Mouse (Mus musculus): ENCODE data around the gene H2-T22. TPM values are rescaled to one million over a fixed set of nuclear protein-coding genes. Genes with fewer than 3 reads are reported as not detected.
"Not testable (repeated sequence)": the region's sequence is repeated elsewhere in the genome, so short reads cannot be mapped to it uniquely, and the experiment has no call there.

H2-T22 gene
- total RNA-seq, 2 experiments from 2014 or later, result 8.8 to 9.7 TPM

DNA sequence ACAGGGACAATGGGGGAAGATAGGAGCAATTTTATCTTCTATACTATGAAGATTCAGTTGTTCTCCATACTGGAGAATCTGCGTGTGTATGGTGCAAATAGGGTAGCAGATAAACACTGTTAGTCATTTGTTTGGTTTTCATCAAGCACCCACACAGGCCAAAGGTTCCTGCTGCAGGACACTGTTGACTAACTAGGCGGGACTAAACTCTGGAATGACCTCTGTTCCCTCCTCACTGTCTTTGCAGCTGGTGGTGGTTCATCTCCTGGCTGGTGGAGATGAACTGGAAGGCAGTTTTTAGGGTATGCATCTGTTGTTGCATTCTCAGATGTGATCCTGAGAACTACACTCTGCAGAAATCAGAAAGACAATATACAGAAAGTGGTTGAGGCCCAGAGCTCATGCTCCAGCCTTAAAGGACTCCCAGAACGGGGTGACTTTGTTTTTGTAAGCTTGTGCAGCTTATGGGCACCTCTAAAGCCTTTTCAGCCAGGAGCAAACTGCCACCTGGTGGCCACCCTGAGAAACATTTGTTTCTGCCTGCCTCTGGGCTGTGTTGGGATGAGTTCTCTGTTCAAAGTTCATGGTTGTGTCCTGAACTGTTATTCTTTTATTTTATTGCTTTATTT, 7.4 kb downstream of the H2-T22 start:
- intact Hi-C loops (cut with DNase I), result loop anchor here (1.0 kb wide), 1 partner anchor 38 kb away; no protein-coding TSS in a partner anchor
- peak; percentile 73 for TF ChIP-seq CTCF (IDR thresholded peaks at IDR 0.05)
- H3K4me3 ChIP-seq, H3K27ac ChIP-seq: not testable (repeated sequence)
- DNase-seq, result peak; percentile 72

DNA sequence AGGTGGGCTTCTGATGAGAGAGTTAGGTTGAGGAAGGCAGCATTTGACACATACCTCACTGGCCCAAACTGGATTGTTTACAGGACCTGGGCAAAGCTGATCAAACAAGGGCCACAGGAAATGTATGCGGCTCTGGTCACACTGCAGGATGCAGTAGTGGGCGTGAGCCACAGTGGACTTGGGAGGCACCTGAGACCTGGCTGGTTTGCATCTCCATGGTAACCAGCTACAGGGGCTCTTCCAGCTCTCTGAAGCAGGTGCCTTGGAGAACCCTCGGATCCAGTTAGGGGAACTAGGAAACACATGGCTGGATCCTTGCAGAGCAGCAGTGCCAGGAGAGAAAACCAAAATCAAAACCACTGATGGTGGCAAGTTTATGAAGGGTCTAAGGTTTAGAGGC, 8.0 kb downstream of the H2-T22 start:
- intact Hi-C loops (cut with DNase I); H3K4me3 ChIP-seq; DNase-seq; H3K27ac ChIP-seq: not testable (repeated sequence)

DNA sequence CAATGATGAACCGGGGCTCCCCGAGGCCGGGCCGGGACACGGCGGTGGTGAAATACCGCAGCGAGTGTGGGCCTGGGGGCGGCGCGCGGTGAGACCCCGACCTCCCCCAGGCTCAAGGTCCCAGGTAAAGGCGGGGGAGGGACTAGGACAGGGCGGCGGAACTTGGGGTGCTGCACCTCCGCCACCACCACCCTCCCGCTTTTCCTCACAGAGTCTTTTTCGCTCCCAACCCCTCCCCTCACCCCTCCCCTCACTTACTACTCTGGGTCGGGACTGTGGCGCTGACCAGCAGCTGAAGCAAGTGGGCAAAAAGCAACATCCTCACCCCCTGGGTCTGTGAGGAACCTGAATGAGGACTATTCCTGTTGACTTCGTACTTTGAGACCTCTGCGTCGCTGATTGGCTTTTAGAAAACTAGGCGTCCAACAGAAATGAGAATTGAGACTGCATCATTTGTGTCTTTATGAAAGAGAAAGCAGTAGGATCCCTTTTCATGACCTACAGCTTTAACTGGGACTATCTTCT, 10.1 kb downstream of the H2-T22 start, which contains the start of gene H2-T23:
Gene H2-T23 (minus strand): TSS at position 505 of the 525 bp plus-strand sequence.
- intact Hi-C loops (cut with DNase I), result not testable (repeated sequence)
- H3K27ac ChIP-seq, result peak within 1 kb of the TSS; percentile 86
- DNase-seq, result peak; percentile 47
- peak within 1 kb of the TSS; percentile 90 for H3K4me3 ChIP-seq

DNA sequence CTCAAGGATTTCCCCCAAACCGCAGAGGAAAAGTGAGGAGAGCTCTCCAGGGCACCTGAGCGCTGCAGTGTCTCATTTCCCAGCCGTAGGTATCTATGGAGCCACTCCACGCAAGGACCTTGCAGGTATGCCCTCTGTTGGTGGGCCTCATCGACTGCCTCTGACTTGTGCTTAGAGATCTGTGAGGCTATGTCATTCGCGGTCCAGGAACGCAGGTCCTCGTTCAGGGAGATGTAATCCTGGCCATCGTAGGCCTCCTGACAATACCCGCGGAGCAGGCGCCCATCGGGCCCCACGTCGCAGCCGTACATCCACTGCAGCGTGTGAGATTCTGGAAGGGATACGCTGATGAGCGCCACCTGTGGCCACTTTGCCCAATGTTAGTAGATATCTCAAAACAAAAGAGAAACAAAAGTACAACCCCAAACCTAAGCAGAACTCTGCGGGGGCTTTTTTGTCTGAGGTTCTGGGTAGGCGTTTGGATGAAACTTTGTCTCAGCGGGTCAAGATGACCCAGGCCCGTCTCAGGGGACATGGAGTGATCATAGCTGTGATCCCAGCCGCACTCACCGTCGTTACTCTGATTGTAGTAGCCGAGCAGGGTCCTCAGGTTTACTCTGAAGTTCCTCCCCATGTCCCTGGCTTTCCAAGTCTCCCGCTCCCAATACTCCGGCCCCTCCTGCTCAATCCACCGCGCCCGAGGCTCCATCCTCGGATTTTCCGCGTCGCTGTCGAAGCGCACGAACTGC, 10.8 kb downstream of the H2-T22 start:
- peak; percentile 61 for TF ChIP-seq CTCF (IDR thresholded peaks at IDR 0.05)
- Histone ChIP-seq H3K27ac (peak overlapping the region; percentile 86), H3K4me3 (peak overlapping the region; percentile 90)
- intact Hi-C loops (cut with DNase I), result not testable (repeated sequence)
- peak; percentile 41 for DNase-seq

DNA sequence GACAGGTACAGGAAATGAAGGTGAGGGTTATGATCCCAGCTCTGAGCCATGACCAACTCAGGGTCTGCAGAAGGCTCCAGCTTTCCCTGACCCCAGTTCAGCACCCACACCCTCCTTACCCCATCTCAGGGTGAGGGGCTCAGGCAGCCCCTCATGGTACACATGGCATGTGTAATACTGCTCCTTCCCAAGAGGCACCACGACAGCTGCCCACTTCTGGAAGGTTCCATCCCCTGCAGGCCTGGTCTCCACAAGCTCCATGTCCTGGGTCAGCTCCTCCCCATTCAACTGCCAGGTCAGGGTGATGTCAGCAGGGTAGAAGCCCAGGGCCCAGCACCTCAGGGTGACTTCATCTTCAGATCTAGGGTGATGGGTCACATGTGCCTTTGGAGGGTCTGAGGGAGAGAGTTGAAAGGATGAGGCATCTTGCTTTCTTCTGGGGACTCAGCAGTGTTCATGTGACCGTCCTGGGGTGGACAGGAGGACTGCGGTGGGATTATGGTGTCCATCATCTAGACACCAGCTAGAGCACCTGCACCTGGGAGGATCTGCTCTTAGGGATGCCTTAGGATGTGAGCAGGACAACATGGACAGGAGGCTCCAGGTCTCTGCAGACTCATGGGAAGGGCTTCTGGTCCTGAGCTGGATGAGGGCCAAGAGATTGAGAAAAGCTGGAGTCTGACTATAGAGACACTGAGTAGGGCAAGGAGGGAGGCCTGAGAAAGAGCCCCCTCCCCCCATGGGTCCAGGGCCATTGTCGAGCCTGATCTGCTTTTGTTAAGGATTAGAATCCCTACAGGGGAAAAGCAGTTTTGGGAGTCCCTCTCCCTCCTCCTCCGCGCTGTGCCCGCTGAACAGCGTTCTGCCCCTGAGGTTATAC, 11.6 kb downstream of the H2-T22 start:
- Histone ChIP-seq H3K27ac (peak overlapping the region; percentile 86), H3K4me3 (peak overlapping the region; percentile 90)
- intact Hi-C loops (cut with DNase I); DNase-seq: not testable (repeated sequence)

DNA sequence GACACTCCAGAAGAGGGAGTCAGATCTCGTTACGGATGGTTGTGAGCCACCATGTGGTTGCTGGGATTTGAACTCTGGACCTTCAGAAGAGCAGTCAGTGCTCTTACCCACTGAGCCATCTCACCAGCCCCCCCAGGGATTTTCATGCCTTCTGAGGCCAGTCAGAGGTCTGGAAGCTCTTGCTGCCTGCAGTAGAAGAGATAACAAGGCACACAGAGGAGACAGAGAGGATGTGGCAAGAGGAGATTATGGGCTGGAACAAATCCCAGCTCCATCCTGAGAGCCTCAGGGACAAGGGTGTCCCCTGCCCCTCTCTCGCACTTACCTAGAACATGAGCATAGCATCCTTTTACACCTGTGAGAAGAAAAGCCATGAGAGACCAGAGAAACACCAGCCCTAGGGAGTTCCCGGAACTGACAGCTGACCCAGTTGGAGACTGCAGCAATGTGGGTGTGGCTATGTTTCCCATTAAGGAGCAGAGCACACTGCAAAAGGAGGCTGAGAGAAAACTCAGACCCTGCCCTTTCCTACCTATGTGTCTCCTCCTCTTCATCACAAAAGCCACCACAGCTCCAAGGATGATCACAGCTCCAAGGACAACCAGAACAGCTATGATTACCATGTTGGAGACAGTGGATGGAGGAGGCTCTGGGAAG, 12.4 kb downstream of the H2-T22 start:
- intact Hi-C loops (cut with DNase I); DNase-seq: not testable (repeated sequence)
- Histone ChIP-seq H3K4me3 (peak overlapping the region; percentile 90), H3K27ac (peak overlapping the region; percentile 40; the same call in 1 of the 2 replicates)

DNA sequence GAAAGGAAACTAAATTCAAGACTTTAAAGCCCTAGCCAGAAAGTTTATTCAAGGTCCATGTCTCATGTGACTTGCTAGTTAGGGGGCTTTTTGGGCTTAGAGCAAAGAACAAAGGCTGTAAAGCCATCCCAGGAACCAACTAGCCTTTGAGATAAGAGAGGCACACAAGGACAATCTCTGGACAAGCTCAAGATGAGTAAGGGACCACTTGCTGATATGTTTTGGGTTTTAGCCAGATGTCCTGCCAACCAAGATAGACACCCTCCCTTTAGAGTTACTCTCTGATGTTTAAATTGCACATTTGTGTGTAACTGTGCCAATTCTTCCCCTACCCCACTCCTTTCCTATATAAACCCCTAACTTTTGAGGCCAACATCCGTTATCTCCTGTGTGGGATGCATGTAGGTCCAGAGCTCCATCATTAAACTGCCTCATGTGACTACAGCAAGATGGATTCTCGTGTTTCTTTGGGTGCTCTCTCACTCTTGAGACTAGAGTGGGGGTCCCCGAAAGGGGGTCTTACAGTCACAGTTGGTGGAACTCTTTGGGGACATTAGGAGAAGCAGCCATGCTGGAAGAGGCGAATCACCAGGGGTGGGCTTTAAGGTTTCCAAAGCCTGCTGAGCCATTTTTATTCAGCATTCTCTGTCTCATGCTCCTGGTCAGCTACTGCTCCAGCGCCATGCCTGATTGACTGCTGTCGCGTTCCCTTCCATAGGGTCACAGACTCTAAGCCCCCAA, 13.5 kb downstream of the H2-T22 start:
- no peak for TF ChIP-seq CTCF (IDR thresholded peaks at IDR 0.05)
- no peak overlapping the region for H3K4me3 ChIP-seq
- H3K27ac ChIP-seq, result no peak overlapping the region
- no peak for DNase-seq
- intact Hi-C loops (cut with DNase I), result no loop called here

DNA sequence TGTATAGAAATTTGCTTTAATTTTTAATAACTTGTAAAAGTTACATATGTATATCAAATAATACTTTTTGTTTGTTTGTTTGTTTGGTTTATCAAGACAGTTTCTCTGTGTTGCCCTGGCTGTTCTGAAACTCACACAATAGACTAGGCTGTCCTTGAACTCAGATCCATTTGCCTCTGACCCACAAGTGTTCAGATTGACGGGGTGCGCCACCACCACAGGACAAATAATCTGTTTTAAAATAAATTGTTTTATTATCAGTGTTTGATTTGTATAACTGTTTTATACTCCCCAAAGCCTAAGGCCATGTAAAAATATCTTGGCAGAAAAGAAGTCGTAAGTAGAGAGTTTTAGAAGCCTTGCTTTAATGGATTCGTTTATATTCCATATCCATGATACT, 14.9 kb downstream of the H2-T22 start:
- no peak overlapping the region for H3K4me3 ChIP-seq
- H3K27ac ChIP-seq, result no peak overlapping the region
- no peak for DNase-seq
- no peak for TF ChIP-seq CTCF (IDR thresholded peaks at IDR 0.05)
- intact Hi-C loops (cut with DNase I), result no loop called here

DNA sequence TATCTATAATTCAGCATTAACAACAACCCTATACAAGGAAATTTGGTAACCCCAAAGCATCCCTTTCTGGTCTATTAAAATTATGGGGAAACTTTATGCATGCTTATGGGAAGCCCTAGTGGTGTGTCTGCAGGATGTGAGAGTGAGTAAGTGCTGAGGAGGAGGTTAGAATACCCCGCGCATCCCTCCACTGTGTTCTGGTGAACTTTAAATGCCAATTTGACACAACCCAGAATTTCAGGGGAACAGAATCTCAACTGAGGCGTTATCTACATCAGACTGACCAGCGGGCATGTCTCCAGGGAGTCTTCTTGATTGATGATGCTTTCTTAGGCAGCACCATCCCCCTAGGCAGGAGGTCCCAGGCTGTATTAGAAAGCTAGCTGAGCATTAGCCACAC, 16.6 kb downstream of the H2-T22 start:
- no peak for TF ChIP-seq CTCF (IDR thresholded peaks at IDR 0.05)
- no peak overlapping the region for H3K27ac ChIP-seq
- intact Hi-C loops (cut with DNase I), result no loop called here
- no peak overlapping the region for H3K4me3 ChIP-seq
- DNase-seq, result no peak

DNA sequence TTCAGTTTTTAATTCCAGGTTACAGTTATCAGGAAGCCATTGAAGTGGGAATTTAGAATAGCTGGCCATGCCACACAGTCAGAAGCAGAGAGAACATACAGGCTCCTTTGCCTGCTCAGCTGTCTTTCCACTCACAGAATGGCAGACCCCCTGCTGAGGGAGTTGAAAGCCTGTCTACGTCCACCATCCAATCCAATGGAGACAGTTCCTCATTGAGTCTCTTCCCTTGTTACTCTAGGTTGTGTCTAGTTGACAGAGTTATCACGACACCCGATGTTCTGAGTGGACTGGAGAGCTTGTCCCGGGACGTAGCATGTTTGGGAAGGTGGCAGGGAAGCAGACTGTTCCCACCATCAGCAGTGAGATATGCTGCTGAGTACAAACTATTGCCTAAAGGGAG, 17.4 kb downstream of the H2-T22 start:
- DNase-seq, result no peak
- H3K27ac ChIP-seq, result peak overlapping the region; percentile 36; the same call in 1 of the 2 replicates
- no peak overlapping the region for H3K4me3 ChIP-seq
- no peak for TF ChIP-seq CTCF (IDR thresholded peaks at IDR 0.05)
- intact Hi-C loops (cut with DNase I), result no loop called here

Data from gastrocnemius, adult 2 months (tissue).